Mouse (Mus musculus) ovary, postnatal 10 days (tissue): Measurements from ENCODE around the gene Echdc3.

Experiments
- DNase-seq: peaks from one replicate; pipeline ENCODE4 v3.0.0; 2022; ENCODE audit warnings: low spot score

Echdc3 gene

GRCm38 (mm10) chr2:6168560-6168959 is 44.3 kb downstream of the Echdc3 start:
- no peak for DNase-seq

- peak; percentile 52 for DNase-seq
Observed at GRCm38 (mm10) chr2:6167843-6168558, 44.8 kb downstream of the Echdc3 start.

GRCm38 (mm10) chr2:6165771-6166170 is 47.1 kb downstream of the Echdc3 start:
- DNase-seq = no peak

- no peak for DNase-seq
Observed at GRCm38 (mm10) chr2:6164606-6165290, 48.1 kb downstream of the Echdc3 start.

- no peak for DNase-seq
Observed at GRCm38 (mm10) chr2:6162366-6163040, 50.3 kb downstream of the Echdc3 start.

GRCm38 (mm10) chr2:6159735-6160134 is 53.1 kb downstream of the Echdc3 start:
- DNase-seq = no peak

GRCm38 (mm10) chr2:6159219-6159618 is 53.6 kb downstream of the Echdc3 start:
- DNase-seq = no peak

- no peak for DNase-seq
Observed at GRCm38 (mm10) chr2:6157635-6158034, 55.2 kb downstream of the Echdc3 start.

GRCm38 (mm10) chr2:6157208-6157607 is 55.6 kb downstream of the Echdc3 start:
- DNase-seq = no peak

GRCm38 (mm10) chr2:6149801-6150200 is 63.0 kb downstream of the Echdc3 start:
- no peak for DNase-seq

GRCm38 (mm10) chr2:6146901-6147300 is 65.9 kb downstream of the Echdc3 start:
- no peak for DNase-seq

GRCm38 (mm10) chr2:6146257-6146656 is 66.6 kb downstream of the Echdc3 start:
- no peak for DNase-seq

GRCm38 (mm10) chr2:6145611-6146010 is 67.2 kb downstream of the Echdc3 start:
- no peak for DNase-seq

- DNase-seq = no peak
Observed at GRCm38 (mm10) chr2:6142915-6143654, 69.7 kb downstream of the Echdc3 start.

- DNase-seq = no peak
Observed at GRCm38 (mm10) chr2:6140572-6141161, 72.2 kb downstream of the Echdc3 start.
